Comparison of ENCODE assay signal across 9 mouse cellular contexts in the genomic region with DNA sequence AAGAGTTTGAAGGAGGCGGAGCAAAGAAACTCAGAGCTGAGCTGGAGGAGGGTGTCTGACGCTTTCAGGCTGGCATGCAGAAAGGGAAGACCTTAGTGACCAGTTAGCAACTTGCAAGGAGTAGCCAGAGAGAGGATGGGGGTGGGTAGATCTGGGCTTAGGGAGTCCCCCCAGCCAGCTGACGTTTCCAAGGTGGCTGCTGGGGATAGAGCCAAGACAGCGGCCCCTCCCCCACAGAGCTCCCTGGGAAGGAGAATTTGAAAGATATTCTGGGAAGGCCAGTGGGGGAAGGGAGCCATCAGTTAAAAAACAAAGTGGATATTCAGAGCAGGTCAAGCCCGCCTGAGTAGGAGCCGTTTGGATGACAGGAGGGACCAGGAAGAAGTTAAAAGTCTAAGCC. TPM values are rescaled to one million over a fixed set of nuclear protein-coding genes. Genes with fewer than 3 reads are reported as not detected.
DNase-seq lines count a peak whose midpoint lies in the region; ATAC-seq and TF ChIP-seq lines count a peak whose summit lies in the region.
"Had no signal": no experiment of that assay in that cellular context is flagged by ENCODE, and none has a peak within 500 bp of the region (broad histone marks: within the 10 kb centered on the region; RNA-seq: fewer than 3 reads in every experiment).

No protein-coding gene starts in this region.

- no peaks in the 10 kb centered on the region for H3K79me2 ChIP-seq in heart, adult 2 months (replicated peaks; ENCODE audit: control insufficient read depth, insufficient read depth, low read length)

- TF ChIP-seq EP300 in heart, adult 2 months (IDR thresholded peaks at IDR 0.05; ENCODE audit: insufficient read depth, low read depth, low read length): no peak

- H3K36me3 ChIP-seq in embryonic facial prominence, embryonic 12.5 days: no peaks in the 10 kb centered on the region
- H3K36me3 ChIP-seq in heart, adult 2 months (ENCODE audit: control insufficient read depth, insufficient read depth, low read length): no peaks in the 10 kb centered on the region
- no peaks in the 10 kb centered on the region for H3K36me3 ChIP-seq in kidney, embryonic 14.5 days (ENCODE audit: control insufficient read depth, insufficient read depth, low read length)
- H3K36me3 ChIP-seq in limb, embryonic 14.5 days (ENCODE audit: control insufficient read depth, insufficient read depth, low read length): 0 out of 2 replicates have a peak, but pooled peaks cover 6% of the 10 kb centered on the region
- H3K36me3 ChIP-seq in neural tube, embryonic 13.5 days: peaks cover 17% of the 10 kb centered on the region

- 10% methylated on average over 6 of the region's 6 CpGs for WGBS in embryonic facial prominence, embryonic 12.5 days
- 22% methylated on average over 6 of the region's 6 CpGs for WGBS in heart, adult 2 months
- 16% methylated on average over 6 of the region's 6 CpGs for WGBS in kidney, embryonic 14.5 days
- 10% methylated on average over 6 of the region's 6 CpGs for WGBS in limb, embryonic 14.5 days
- 16% methylated on average over 6 of the region's 6 CpGs for WGBS in neural tube, embryonic 13.5 days

- TF ChIP-seq POLR2A in heart, adult 2 months (IDR thresholded peaks at IDR 0.05; ENCODE audit: insufficient read depth, low read depth, low read length): no peak
- no peak for TF ChIP-seq POLR2A in limb, embryonic 14.5 days (IDR thresholded peaks at IDR 0.05; ENCODE audit: borderline replicate concordance, extremely low read depth, insufficient read depth, insufficient read length)

- peak; percentile 55 for DNase-seq in brain, adult 2 months (ENCODE audit: low read depth, low spot score)
- DNase-seq in heart, adult 2 months: peak; percentile 64 to 70
- DNase-seq in limb, embryonic 14.5 days (ENCODE audit: low spot score): peak; percentile 67
- DNase-seq in spleen, postnatal 14 days (ENCODE audit: low spot score in 2 of 2): no peak

- no peak overlapping the region for H3K9ac ChIP-seq in embryonic facial prominence, embryonic 12.5 days
- no peak overlapping the region for H3K9ac ChIP-seq in heart, adult 2 months (ENCODE audit: low read depth, low read length)
- H3K9ac ChIP-seq in kidney, embryonic 14.5 days (ENCODE audit: low read depth, low read length): no peak overlapping the region
- no peak overlapping the region for H3K9ac ChIP-seq in limb, embryonic 14.5 days (ENCODE audit: low read depth, low read length, severe bottlenecking)
- H3K9ac ChIP-seq in neural tube, embryonic 13.5 days: no peak overlapping the region

- peak overlapping the region; percentile 25 for H3K4me2 ChIP-seq in embryonic facial prominence, embryonic 12.5 days (replicated peaks)
- H3K4me2 ChIP-seq in kidney, embryonic 14.5 days (replicated peaks; ENCODE audit: low read depth, low read length): peak overlapping the region; percentile 19; the same call in 1 of the 2 replicates
- 0 out of 2 replicates have a peak overlapping the region, but pooled peaks have one; percentile 5 for H3K4me2 ChIP-seq in limb, embryonic 14.5 days (replicated peaks; ENCODE audit: low read depth, low read length, severe bottlenecking)
- peak overlapping the region; percentile 4; the same call in 1 of the 2 replicates for H3K4me2 ChIP-seq in neural tube, embryonic 13.5 days

- no peak for TF ChIP-seq CTCF in heart, adult 2 months (IDR thresholded peaks at IDR 0.05)

- H3K27ac ChIP-seq in embryonic facial prominence, embryonic 12.5 days: peak overlapping the region; percentile 64
- H3K27ac ChIP-seq in heart, adult 2 months: peak overlapping the region; percentile 26; the same call in 1 of the 2 replicates
- peak overlapping the region; percentile 87 for H3K27ac ChIP-seq in kidney, embryonic 14.5 days (ENCODE audit: low read depth, low read length)
- 0 out of 2 replicates have a peak overlapping the region, but pooled peaks have one; percentile 0 for H3K27ac ChIP-seq in limb, embryonic 14.5 days (replicated peaks; ENCODE audit: low read depth, low read length)
- peak overlapping the region; percentile 52 for H3K27ac ChIP-seq in neural tube, embryonic 13.5 days (replicated peaks)

- intact Hi-C loops in heart, adult 2 months (cut with DNase I): no loop called here

- H3K4me3 ChIP-seq in embryonic facial prominence, embryonic 12.5 days: no peak overlapping the region
- H3K4me3 ChIP-seq in heart, adult 2 months: no peak overlapping the region
- H3K4me3 ChIP-seq in kidney, embryonic 14.5 days (ENCODE audit: low read length): no peak overlapping the region
- no peak overlapping the region for H3K4me3 ChIP-seq in limb, embryonic 14.5 days (replicated peaks; ENCODE audit: low read length)
- no peak overlapping the region for H3K4me3 ChIP-seq in neural tube, embryonic 13.5 days

- H3K4me1 ChIP-seq in embryonic facial prominence, embryonic 12.5 days: peaks cover 29% of the 10 kb centered on the region
- peaks cover 10% of the 10 kb centered on the region for H3K4me1 ChIP-seq in heart, adult 2 months (ENCODE audit: control insufficient read depth, insufficient read depth, low read length)
- peaks cover 28% of the 10 kb centered on the region for H3K4me1 ChIP-seq in kidney, embryonic 14.5 days (ENCODE audit: control insufficient read depth, insufficient read depth, low read length)
- H3K4me1 ChIP-seq in limb, embryonic 14.5 days (ENCODE audit: control insufficient read depth, insufficient read depth, low read length): peaks cover 23% of the 10 kb centered on the region
- H3K4me1 ChIP-seq in neural tube, embryonic 13.5 days (replicated peaks): peaks cover 41% of the 10 kb centered on the region

- no peaks in the 10 kb centered on the region for H3K9me3 ChIP-seq in embryonic facial prominence, embryonic 12.5 days
- no peaks in the 10 kb centered on the region for H3K9me3 ChIP-seq in kidney, embryonic 14.5 days (ENCODE audit: control insufficient read depth, low read length)
- H3K9me3 ChIP-seq in limb, embryonic 14.5 days (ENCODE audit: control insufficient read depth, low read length): no peaks in the 10 kb centered on the region
- H3K9me3 ChIP-seq in neural tube, embryonic 13.5 days: no peaks in the 10 kb centered on the region

- H3K27me3 ChIP-seq in embryonic facial prominence, embryonic 12.5 days: peaks cover 10% of the 10 kb centered on the region; the same call in 1 of the 2 replicates
- no peaks in the 10 kb centered on the region for H3K27me3 ChIP-seq in heart, adult 2 months (ENCODE audit: control insufficient read depth, insufficient read depth, low read length)
- H3K27me3 ChIP-seq in kidney, embryonic 14.5 days (ENCODE audit: control insufficient read depth, insufficient read depth, low read length): peaks cover 7% of the 10 kb centered on the region; the same call in 1 of the 2 replicates
- H3K27me3 ChIP-seq in limb, embryonic 14.5 days (ENCODE audit: control insufficient read depth, insufficient read depth, low read length): no peaks in the 10 kb centered on the region; the same call in 1 of the 2 replicates
- peaks cover 5% of the 10 kb centered on the region; the same call in 1 of the 2 replicates for H3K27me3 ChIP-seq in neural tube, embryonic 13.5 days

- ATAC-seq in embryonic facial prominence, embryonic 12.5 days (ENCODE audit: insufficient number of reproducible peaks, insufficient read depth, low FRiP score, low TSS enrichment): peak; percentile 65; the same call in 1 of the 2 replicates
- peak; percentile 51; the same call in 1 of the 2 replicates for ATAC-seq in kidney, embryonic 14.5 days (ENCODE audit: low FRiP score, low TSS enrichment)
- ATAC-seq in limb, embryonic 14.5 days (ENCODE audit: low FRiP score, low read depth): peak; percentile 53
- ATAC-seq in neural tube, embryonic 13.5 days (ENCODE audit: low read depth): peak; percentile 52

RNA-seq across cellular contexts. Expression of a gene that starts 5.6 kb away (rescaled TPM):
- 4.2 and 5.3 TPM in 2 replicates for polyA plus RNA-seq in embryonic facial prominence, embryonic 12.5 days (2016; fragmentation: Nextera tagmentation; extraction: Ambion mirVana)
- total RNA-seq in heart, adult 2 months (2021): 10 to 100 TPM; 17.0 to 20.3 TPM
- 23.7 and 30.0 TPM in 2 replicates for polyA plus RNA-seq in heart, adult 2 months (2012; rRNA removed)
- 7.6 and 11.4 TPM in 2 replicates for polyA plus RNA-seq in kidney, embryonic 14.5 days (2014; fragmentation: Nextera tagmentation; extraction: Ambion mirVana)
- 17.9 and 20.6 TPM in 2 replicates for polyA plus RNA-seq in limb, embryonic 14.5 days (2012; rRNA removed)
- polyA plus RNA-seq in limb, embryonic 14.5 days (2014; fragmentation: Nextera tagmentation; extraction: Ambion mirVana): 9.1 and 10.4 TPM in 2 replicates
- polyA plus RNA-seq in neural tube, embryonic 13.5 days (2015; fragmentation: Nextera tagmentation; extraction: Ambion mirVana): 29.5 and 30.4 TPM in 2 replicates

RNA-seq across cellular contexts. Expression of a gene that starts 17.6 kb away (rescaled TPM):
- not detected in 2 replicates for polyA plus RNA-seq in embryonic facial prominence, embryonic 12.5 days (2016; fragmentation: Nextera tagmentation; extraction: Ambion mirVana)
- not detected for total RNA-seq in heart, adult 2 months (2021)
- polyA plus RNA-seq in heart, adult 2 months (2012; rRNA removed): not detected in 2 replicates
- polyA plus RNA-seq in kidney, embryonic 14.5 days (2014; fragmentation: Nextera tagmentation; extraction: Ambion mirVana): not detected in 2 replicates
- polyA plus RNA-seq in limb, embryonic 14.5 days (2012; rRNA removed): 0.05 TPM in 1 of 2 replicates, not detected in the other
- polyA plus RNA-seq in limb, embryonic 14.5 days (2014; fragmentation: Nextera tagmentation; extraction: Ambion mirVana): not detected in 2 replicates
- not detected in 2 replicates for polyA plus RNA-seq in neural tube, embryonic 13.5 days (2015; fragmentation: Nextera tagmentation; extraction: Ambion mirVana)
- total RNA-seq: common myeloid progenitor, adult 5-6 weeks had no signal
- polyA plus RNA-seq: spleen, adult 2 months had no signal

RNA-seq across cellular contexts. Expression of a gene that starts 19.9 kb away (rescaled TPM):
- polyA plus RNA-seq in embryonic facial prominence, embryonic 12.5 days (2016; fragmentation: Nextera tagmentation; extraction: Ambion mirVana): 159 and 161 TPM in 2 replicates
- 10 to 100 TPM; 13.6 to 15.3 TPM for total RNA-seq in heart, adult 2 months (2021)
- 35.0 and 41.6 TPM in 2 replicates for polyA plus RNA-seq in heart, adult 2 months (2012; rRNA removed)
- polyA plus RNA-seq in kidney, embryonic 14.5 days (2014; fragmentation: Nextera tagmentation; extraction: Ambion mirVana): 214 and 219 TPM in 2 replicates
- 173 and 200 TPM in 2 replicates for polyA plus RNA-seq in limb, embryonic 14.5 days (2012; rRNA removed)
- polyA plus RNA-seq in limb, embryonic 14.5 days (2014; fragmentation: Nextera tagmentation; extraction: Ambion mirVana): 138 and 155 TPM in 2 replicates
- polyA plus RNA-seq in neural tube, embryonic 13.5 days (2015; fragmentation: Nextera tagmentation; extraction: Ambion mirVana): 76.0 and 77.6 TPM in 2 replicates

RNA-seq across cellular contexts. Expression of a gene that starts 20.0 kb away (rescaled TPM):
- polyA plus RNA-seq in embryonic facial prominence, embryonic 12.5 days (2016; fragmentation: Nextera tagmentation; extraction: Ambion mirVana): 29.4 and 36.2 TPM in 2 replicates
- total RNA-seq in heart, adult 2 months (2021): 1 to 10 TPM; 5.4 to 5.6 TPM
- 10.1 and 10.5 TPM in 2 replicates for polyA plus RNA-seq in heart, adult 2 months (2012; rRNA removed)
- 26.9 and 31.9 TPM in 2 replicates for polyA plus RNA-seq in kidney, embryonic 14.5 days (2014; fragmentation: Nextera tagmentation; extraction: Ambion mirVana)
- polyA plus RNA-seq in limb, embryonic 14.5 days (2012; rRNA removed): 19.0 and 25.1 TPM in 2 replicates
- 20.6 and 20.8 TPM in 2 replicates for polyA plus RNA-seq in limb, embryonic 14.5 days (2014; fragmentation: Nextera tagmentation; extraction: Ambion mirVana)
- 18.1 and 19.7 TPM in 2 replicates for polyA plus RNA-seq in neural tube, embryonic 13.5 days (2015; fragmentation: Nextera tagmentation; extraction: Ambion mirVana)

RNA-seq across cellular contexts. Expression of a gene that starts 21.7 kb away (rescaled TPM):
- 25.4 and 25.8 TPM in 2 replicates for polyA plus RNA-seq in embryonic facial prominence, embryonic 12.5 days (2016; fragmentation: Nextera tagmentation; extraction: Ambion mirVana)
- total RNA-seq in heart, adult 2 months (2021): 1 to 10 TPM; 1.8 to 1.9 TPM
- 4.5 and 6.1 TPM in 2 replicates for polyA plus RNA-seq in heart, adult 2 months (2012; rRNA removed)
- polyA plus RNA-seq in kidney, embryonic 14.5 days (2014; fragmentation: Nextera tagmentation; extraction: Ambion mirVana): 16.9 and 22.6 TPM in 2 replicates
- 14.2 and 21.1 TPM in 2 replicates for polyA plus RNA-seq in limb, embryonic 14.5 days (2012; rRNA removed)
- 16.5 and 20.1 TPM in 2 replicates for polyA plus RNA-seq in limb, embryonic 14.5 days (2014; fragmentation: Nextera tagmentation; extraction: Ambion mirVana)
- polyA plus RNA-seq in neural tube, embryonic 13.5 days (2015; fragmentation: Nextera tagmentation; extraction: Ambion mirVana): 22.6 and 27.5 TPM in 2 replicates
- total RNA-seq: common myeloid progenitor, adult 5-6 weeks had no signal

Comparison
In these comparisons a context has a peak if more than half of its experiments do, and no peak if none do; other contexts are left out.
1. DNase-seq: peak in brain, adult 2 months (single experiment), heart, adult 2 months (2 of 2) and limb, embryonic 14.5 days (single experiment); none in spleen, postnatal 14 days (0 of 2).
2. H3K27ac ChIP-seq: peak in every context shown above with its lines; median percentile 87 in kidney, embryonic 14.5 days; 64 in embryonic facial prominence, embryonic 12.5 days; 52 in neural tube, embryonic 13.5 days; 26 in heart, adult 2 months; 0 in limb, embryonic 14.5 days.
3. Peak in every context shown above with its lines, with median percentiles within 50 percentile points of each other: ATAC-seq and H3K4me2 ChIP-seq.